Mouse (Mus musculus) neural tube, embryonic 14.5 days (tissue): ENCODE results near the gene Pnpla2. TPM values are rescaled to one million over a fixed set of nuclear protein-coding genes. Genes with fewer than 3 reads are reported as not detected.

ENCODE experiments used
- ATAC-seq: fragments of 200-750 bp; cut with Nextera tagmentation; 2 replicates; pipeline ENCODE4 v1.8.0; 2017; ENCODE audit warnings: low read depth, mild to moderate bottlenecking, moderate TSS enrichment, moderate library complexity
- H3K27ac ChIP-seq: fragments of 300-500 bp; sonication (generic); 2 replicates; pipeline ENCODE4 v1.5.1; 2014; ENCODE audit warnings: low read depth, mild to moderate bottlenecking, control low read depth, low read length, moderate library complexity, mixed read lengths
- H3K27me3 ChIP-seq: fragments of 300-500 bp; sonication (generic); 2 replicates; pipeline ENCODE4 v1.6.1; 2014; ENCODE audit warnings: low read length; ENCODE audit not compliant: control insufficient read depth, insufficient read depth
- H3K36me3 ChIP-seq: fragments of 300-500 bp; sonication (generic); 2 replicates; pipeline ENCODE4 v1.6.1; 2014; ENCODE audit warnings: low read length, mixed read lengths; ENCODE audit not compliant: control insufficient read depth, insufficient read depth
- H3K4me1 ChIP-seq: fragments of 300-500 bp; sonication (generic); 2 replicates; pipeline ENCODE4 v1.6.1; 2014; ENCODE audit warnings: low read length; ENCODE audit not compliant: control insufficient read depth, insufficient read depth
- H3K4me2 ChIP-seq: fragments of 300-500 bp; sonication (generic); 2 replicates; pipeline ENCODE4 v1.6.1; 2014; ENCODE audit warnings: mild to moderate bottlenecking, low read depth, low read length, control low read depth
- H3K4me3 ChIP-seq: fragments of 300-500 bp; sonication (generic); 2 replicates; pipeline ENCODE4 v1.5.1; 2014; ENCODE audit warnings: low read depth, low read length, control low read depth, mixed read lengths
- H3K9ac ChIP-seq: fragments of 300-500 bp; sonication (generic); replicated peaks from 2 replicates; pipeline ENCODE4 v1.6.1; 2014; ENCODE audit warnings: low read depth, mild to moderate bottlenecking, control low read depth, low read length, mixed read lengths
- H3K9me3 ChIP-seq: fragments of 300-500 bp; sonication (generic); 2 replicates; pipeline ENCODE4 v1.6.1; 2016; ENCODE audit warnings: low read length; ENCODE audit not compliant: control insufficient read depth
- WGBS: fragments of 180-500 bp; shearing (Covaris S2); extraction: QIAGEN DNeasy Blood & Tissue Kit; methylation state at CpG from one replicate; pipeline ENCODE4 v1.1.7; 2014; 5-methylcytosine and 5-hydroxymethylcytosine counted together
- polyA plus RNA-seq: library from polyadenylated mRNA; unstranded; fragments of >200 nt; fragmentation: Nextera tagmentation; extraction: Ambion mirVana; gene quantifications from 2 replicates; pipeline ENCODE4 v1.2.1, GENCODE M21; 2014

Pnpla2 gene
- polyA plus RNA-seq, 1 experiment from 2014 or later: 14.0 TPM

GRCm38 (mm10) chr7:141487141-141487540, 32.1 kb downstream of the Pnpla2 start:
- WGBS: 80% methylated on average over 7 of the region's 7 CpGs
- H3K4me1 ChIP-seq: peaks cover 8% of the 10 kb centered on the region
- no peaks in the 10 kb centered on the region for H3K36me3 ChIP-seq
- peaks cover 4% of the 10 kb centered on the region; the same call in 1 of the 2 replicates for H3K27me3 ChIP-seq
- no peak overlapping the region for H3K4me3 ChIP-seq
- no peak overlapping the region for H3K9ac ChIP-seq
- H3K4me2 ChIP-seq: no peak overlapping the region
- ATAC-seq: no peak
- H3K9me3 ChIP-seq: no peaks in the 10 kb centered on the region
- H3K27ac ChIP-seq: no peak overlapping the region

- ATAC-seq: no peak
- WGBS: 85% methylated on average over 2 of the region's 2 CpGs
- no peaks in the 10 kb centered on the region for H3K27me3 ChIP-seq
- no peaks in the 10 kb centered on the region for H3K9me3 ChIP-seq
- no peak overlapping the region for H3K4me3 ChIP-seq
- H3K9ac ChIP-seq: no peak overlapping the region
- H3K27ac ChIP-seq: no peak overlapping the region
- no peaks in the 10 kb centered on the region for H3K36me3 ChIP-seq
- H3K4me2 ChIP-seq: no peak overlapping the region
- H3K4me1 ChIP-seq: no peaks in the 10 kb centered on the region
Measured at GRCm38 (mm10) chr7:141491151-141491550, 36.2 kb downstream of the Pnpla2 start.

- no peak overlapping the region for H3K9ac ChIP-seq
- H3K36me3 ChIP-seq: no peaks in the 10 kb centered on the region
- H3K4me3 ChIP-seq: no peak overlapping the region
- H3K4me2 ChIP-seq: no peak overlapping the region
- H3K9me3 ChIP-seq: no peaks in the 10 kb centered on the region
- no peak for ATAC-seq
- H3K27ac ChIP-seq: no peak overlapping the region
- WGBS: 88% methylated on average over 5 of the region's 5 CpGs
- H3K27me3 ChIP-seq: no peaks in the 10 kb centered on the region
- no peaks in the 10 kb centered on the region for H3K4me1 ChIP-seq
Measured at GRCm38 (mm10) chr7:141492738-141493137, 37.7 kb downstream of the Pnpla2 start.

- Histone ChIP-seq H3K27ac (no peak overlapping the region), H3K36me3 (no peaks in the 10 kb centered on the region), H3K9ac (no peak overlapping the region), H3K4me2 (no peak overlapping the region), H3K9me3 (no peaks in the 10 kb centered on the region), H3K27me3 (no peaks in the 10 kb centered on the region), H3K4me3 (no peak overlapping the region), H3K4me1 (no peaks in the 10 kb centered on the region)
- 85% methylated on average over 1 of the region's 1 CpGs for WGBS
- ATAC-seq: no peak
Measured at GRCm38 (mm10) chr7:141493729-141494128, 38.7 kb downstream of the Pnpla2 start.

GRCm38 (mm10) chr7:141495379-141495778, 40.4 kb downstream of the Pnpla2 start:
- Histone ChIP-seq H3K4me1 (no peaks in the 10 kb centered on the region), H3K4me2 (no peak overlapping the region), H3K9me3 (no peaks in the 10 kb centered on the region), H3K4me3 (no peak overlapping the region), H3K27ac (no peak overlapping the region), H3K36me3 (peaks cover 7% of the 10 kb centered on the region; the same call in 1 of the 2 replicates), H3K27me3 (no peaks in the 10 kb centered on the region), H3K9ac (no peak overlapping the region)
- 95% methylated on average over 2 of the region's 2 CpGs for WGBS
- ATAC-seq: no peak

- no peaks in the 10 kb centered on the region for H3K27me3 ChIP-seq
- no peaks in the 10 kb centered on the region for H3K4me1 ChIP-seq
- no peak overlapping the region for H3K9ac ChIP-seq
- no peak overlapping the region for H3K27ac ChIP-seq
- H3K36me3 ChIP-seq: peaks cover 7% of the 10 kb centered on the region; the same call in 1 of the 2 replicates
- no peak for ATAC-seq
- no peaks in the 10 kb centered on the region for H3K9me3 ChIP-seq
- H3K4me2 ChIP-seq: no peak overlapping the region
- no peak overlapping the region for H3K4me3 ChIP-seq
- 87% methylated on average over 4 of the region's 4 CpGs for WGBS
Measured at GRCm38 (mm10) chr7:141495940-141496339, 40.9 kb downstream of the Pnpla2 start.

- ATAC-seq: no peak
- H3K4me3 ChIP-seq: no peak overlapping the region
- H3K4me1 ChIP-seq: no peaks in the 10 kb centered on the region
- no peak overlapping the region for H3K9ac ChIP-seq
- WGBS: 91% methylated on average over 3 of the region's 3 CpGs
- no peaks in the 10 kb centered on the region for H3K27me3 ChIP-seq
- H3K36me3 ChIP-seq: peaks cover 15% of the 10 kb centered on the region
- H3K4me2 ChIP-seq: no peak overlapping the region
- H3K9me3 ChIP-seq: no peaks in the 10 kb centered on the region
- H3K27ac ChIP-seq: no peak overlapping the region
Measured at GRCm38 (mm10) chr7:141497600-141497999, 42.6 kb downstream of the Pnpla2 start.

- no peak for ATAC-seq
- peaks cover 18% of the 10 kb centered on the region for H3K36me3 ChIP-seq
- 94% methylated on average over 7 of the region's 7 CpGs for WGBS
- no peaks in the 10 kb centered on the region for H3K4me1 ChIP-seq
- no peak overlapping the region for H3K4me2 ChIP-seq
- H3K27me3 ChIP-seq: no peaks in the 10 kb centered on the region
- H3K27ac ChIP-seq: no peak overlapping the region
- H3K9me3 ChIP-seq: no peaks in the 10 kb centered on the region
- no peak overlapping the region for H3K4me3 ChIP-seq
- no peak overlapping the region for H3K9ac ChIP-seq
Measured at GRCm38 (mm10) chr7:141501820-141502555, 47.0 kb downstream of the Pnpla2 start.

GRCm38 (mm10) chr7:141502556-141502905, 47.5 kb downstream of the Pnpla2 start:
- ATAC-seq: no peak
- WGBS: 90% methylated on average over 5 of the region's 5 CpGs
- Histone ChIP-seq H3K27me3 (no peaks in the 10 kb centered on the region), H3K9ac (no peak overlapping the region), H3K9me3 (no peaks in the 10 kb centered on the region), H3K36me3 (peaks cover 18% of the 10 kb centered on the region), H3K27ac (no peak overlapping the region), H3K4me2 (no peak overlapping the region), H3K4me1 (no peaks in the 10 kb centered on the region), H3K4me3 (no peak overlapping the region)
